Mouse (Mus musculus) stomach, embryonic 15.5 days (tissue): ENCODE measurements around the gene BC107364. TPM values are rescaled to one million over a fixed set of nuclear protein-coding genes. Genes with fewer than 3 reads are reported as not detected.
"Not testable (repeated sequence)": the region's sequence is repeated elsewhere in the genome, so short reads cannot be mapped to it uniquely, and the experiment has no call there.

Source experiments
- ATAC-seq: fragments of 200-750 bp; cut with Nextera tagmentation; 2 replicates; pipeline ENCODE4 v1.8.0; 2017; ENCODE audit warnings: low read depth, moderate number of reproducible peaks, moderate TSS enrichment; ENCODE audit not compliant: insufficient read depth, low FRiP score
- H3K27ac ChIP-seq: fragments of 300-500 bp; sonication (generic); 2 replicates; pipeline ENCODE4 v1.5.1; 2015; ENCODE audit warnings: mild to moderate bottlenecking, inconsistent platforms
- H3K27me3 ChIP-seq: fragments of 300-500 bp; sonication (generic); replicated peaks from 2 replicates; pipeline ENCODE4 v1.6.1; 2015; ENCODE audit warnings: inconsistent platforms
- H3K36me3 ChIP-seq: fragments of 300-500 bp; sonication (generic); 2 replicates; pipeline ENCODE4 v1.6.1; 2015; ENCODE audit warnings: inconsistent platforms
- H3K4me1 ChIP-seq: fragments of 300-500 bp; sonication (generic); 2 replicates; pipeline ENCODE4 v1.6.1; 2015; ENCODE audit warnings: inconsistent platforms
- H3K4me2 ChIP-seq: fragments of 300-500 bp; sonication (generic); 2 replicates; pipeline ENCODE4 v1.6.1; 2015; ENCODE audit warnings: mild to moderate bottlenecking, inconsistent platforms
- H3K4me3 ChIP-seq: fragments of 300-500 bp; sonication (generic); replicated peaks from 2 replicates; pipeline ENCODE4 v1.5.1; 2015; ENCODE audit warnings: inconsistent platforms
- H3K9ac ChIP-seq: fragments of 300-500 bp; sonication (generic); 2 replicates; pipeline ENCODE4 v1.6.1; 2015; ENCODE audit warnings: inconsistent platforms
- H3K9me3 ChIP-seq: fragments of 300-500 bp; sonication (generic); 2 replicates; pipeline ENCODE4 v1.6.1; 2016; ENCODE audit warnings: inconsistent platforms
- WGBS: fragments of 180-500 bp; shearing (Covaris S2); methylation state at CpG from one replicate; pipeline ENCODE4 v1.1.7; 2015; 5-methylcytosine and 5-hydroxymethylcytosine counted together
- polyA plus RNA-seq: library from polyadenylated mRNA; unstranded; fragments of >200 nt; fragmentation: Nextera tagmentation; extraction: Ambion mirVana; gene quantifications from 2 replicates; pipeline ENCODE4 v1.2.1, GENCODE M21; 2015

The BC107364 gene
- polyA plus RNA-seq, 1 experiment from 2014 or later: 0.37 TPM

- 86% methylated on average over 8 of the region's 8 CpGs for WGBS
- ATAC-seq: no peak
- H3K9me3 ChIP-seq: no peaks in the 10 kb centered on the region
- peaks cover 10% of the 10 kb centered on the region; the same call in 1 of the 2 replicates for H3K27me3 ChIP-seq
- no peak overlapping the region for H3K4me2 ChIP-seq
- no peaks in the 10 kb centered on the region for H3K36me3 ChIP-seq
- no peak overlapping the region for H3K27ac ChIP-seq
- no peak overlapping the region for H3K4me3 ChIP-seq
- H3K9ac ChIP-seq: no peak overlapping the region
- no peaks in the 10 kb centered on the region for H3K4me1 ChIP-seq
These were observed 15.5 kb upstream of the BC107364 start for GRCm38 (mm10) chr3:96467641-96468040.

- Histone ChIP-seq H3K4me2 (no peak overlapping the region), H3K4me3 (no peak overlapping the region), H3K36me3 (no peaks in the 10 kb centered on the region), H3K4me1 (no peaks in the 10 kb centered on the region), H3K27me3 (0 out of 2 replicates have a peak, but pooled peaks cover 10% of the 10 kb centered on the region), H3K9ac (no peak overlapping the region), H3K27ac (no peak overlapping the region), H3K9me3 (no peaks in the 10 kb centered on the region)
- 22% methylated on average over 25 of the region's 25 CpGs for WGBS
- ATAC-seq: no peak
These were observed 11.8 kb upstream of the BC107364 start for GRCm38 (mm10) chr3:96463891-96464290.

- not testable (repeated sequence) for H3K36me3 ChIP-seq, H3K27ac ChIP-seq, H3K9ac ChIP-seq, H3K27me3 ChIP-seq, H3K4me1 ChIP-seq, H3K4me3 ChIP-seq, H3K4me2 ChIP-seq, H3K9me3 ChIP-seq
- peak; percentile 8; the same call in 1 of the 2 replicates for ATAC-seq
- WGBS: no CpG with 5 or more reads among the region's 19 CpGs
These were observed 8.4 kb upstream of the BC107364 start for GRCm38 (mm10) chr3:96460568-96460870.

- H3K9ac ChIP-seq, H3K27ac ChIP-seq, H3K9me3 ChIP-seq, H3K4me2 ChIP-seq, H3K4me3 ChIP-seq, H3K4me1 ChIP-seq, H3K27me3 ChIP-seq, H3K36me3 ChIP-seq: not testable (repeated sequence)
- peak; percentile 84 for ATAC-seq
- 0% methylated on average over 1 of the region's 58 CpGs for WGBS
These were observed 7.9 kb upstream of the BC107364 start for GRCm38 (mm10) chr3:96459757-96460567.

GRCm38 (mm10) chr3:96458886-96459439, 6.9 kb upstream of the BC107364 start:
- not testable (repeated sequence) for H3K4me2 ChIP-seq, H3K27me3 ChIP-seq, H3K9me3 ChIP-seq, H3K4me1 ChIP-seq, H3K4me3 ChIP-seq, H3K9ac ChIP-seq, H3K27ac ChIP-seq, H3K36me3 ChIP-seq
- ATAC-seq: peak; percentile 36; the same call in 1 of the 2 replicates
- WGBS: no CpG with 5 or more reads among the region's 48 CpGs

GRCm38 (mm10) chr3:96458008-96458407, 5.9 kb upstream of the BC107364 start:
- H3K9ac ChIP-seq, H3K27ac ChIP-seq, H3K4me3 ChIP-seq, H3K9me3 ChIP-seq, H3K4me1 ChIP-seq, H3K4me2 ChIP-seq, H3K27me3 ChIP-seq, H3K36me3 ChIP-seq: not testable (repeated sequence)
- ATAC-seq: peak; percentile 51; the same call in 1 of the 2 replicates
- WGBS: no CpG with 5 or more reads among the region's 53 CpGs

- not testable (repeated sequence) for H3K4me3 ChIP-seq, H3K27me3 ChIP-seq, H3K9ac ChIP-seq, H3K4me2 ChIP-seq, H3K4me1 ChIP-seq, H3K9me3 ChIP-seq, H3K36me3 ChIP-seq, H3K27ac ChIP-seq
- no CpG with 5 or more reads among the region's 50 CpGs for WGBS
- peak; percentile 45; the same call in 1 of the 2 replicates for ATAC-seq
These were observed 847 bp downstream of the BC107364 start for GRCm38 (mm10) chr3:96451181-96451737.

GRCm38 (mm10) chr3:96450586-96450896, 1.6 kb downstream of the BC107364 start:
- H3K4me1 ChIP-seq, H3K27me3 ChIP-seq, H3K9ac ChIP-seq, H3K4me2 ChIP-seq, H3K4me3 ChIP-seq, H3K9me3 ChIP-seq, H3K27ac ChIP-seq, H3K36me3 ChIP-seq: not testable (repeated sequence)
- ATAC-seq: peak; percentile 21; the same call in 1 of the 2 replicates
- 0% methylated on average over 1 of the region's 10 CpGs for WGBS

- not testable (repeated sequence) for H3K4me3 ChIP-seq, H3K36me3 ChIP-seq, H3K27me3 ChIP-seq, H3K9ac ChIP-seq, H3K4me1 ChIP-seq, H3K9me3 ChIP-seq, H3K4me2 ChIP-seq, H3K27ac ChIP-seq
- no CpG with 5 or more reads among the region's 68 CpGs for WGBS
- peak; percentile 83 for ATAC-seq
These were observed 2.1 kb downstream of the BC107364 start for GRCm38 (mm10) chr3:96449762-96450585.

GRCm38 (mm10) chr3:96445436-96445835, 6.7 kb downstream of the BC107364 start:
- Histone ChIP-seq H3K4me1 (peaks cover 3% of the 10 kb centered on the region; the same call in 1 of the 2 replicates), H3K4me2 (no peak overlapping the region), H3K36me3 (no peaks in the 10 kb centered on the region), H3K4me3 (no peak overlapping the region), H3K27ac (no peak overlapping the region), H3K9me3 (no peaks in the 10 kb centered on the region), H3K9ac (no peak overlapping the region), H3K27me3 (peaks cover 36% of the 10 kb centered on the region)
- 79% methylated on average over 4 of the region's 4 CpGs for WGBS
- ATAC-seq: no peak

- H3K4me3 ChIP-seq: peak overlapping the region; percentile 30; the same call in 1 of the 2 replicates
- H3K9ac ChIP-seq: no peak overlapping the region
- no peaks in the 10 kb centered on the region for H3K36me3 ChIP-seq
- no peak for ATAC-seq
- no peaks in the 10 kb centered on the region for H3K9me3 ChIP-seq
- no peak overlapping the region for H3K27ac ChIP-seq
- peaks cover 57% of the 10 kb centered on the region for H3K27me3 ChIP-seq
- 0% methylated on average over 13 of the region's 13 CpGs for WGBS
- peak overlapping the region; percentile 50 for H3K4me2 ChIP-seq
- peaks cover 3% of the 10 kb centered on the region; the same call in 1 of the 2 replicates for H3K4me1 ChIP-seq
These were observed 11.5 kb downstream of the BC107364 start for GRCm38 (mm10) chr3:96440578-96440977.
